Mouse (Mus musculus): ENCODE results near the gene Otud7a. TPM values are rescaled to one million over a fixed set of nuclear protein-coding genes. Genes with fewer than 3 reads are reported as not detected.

Otud7a gene
- not detected for total RNA-seq (2023)

DNA sequence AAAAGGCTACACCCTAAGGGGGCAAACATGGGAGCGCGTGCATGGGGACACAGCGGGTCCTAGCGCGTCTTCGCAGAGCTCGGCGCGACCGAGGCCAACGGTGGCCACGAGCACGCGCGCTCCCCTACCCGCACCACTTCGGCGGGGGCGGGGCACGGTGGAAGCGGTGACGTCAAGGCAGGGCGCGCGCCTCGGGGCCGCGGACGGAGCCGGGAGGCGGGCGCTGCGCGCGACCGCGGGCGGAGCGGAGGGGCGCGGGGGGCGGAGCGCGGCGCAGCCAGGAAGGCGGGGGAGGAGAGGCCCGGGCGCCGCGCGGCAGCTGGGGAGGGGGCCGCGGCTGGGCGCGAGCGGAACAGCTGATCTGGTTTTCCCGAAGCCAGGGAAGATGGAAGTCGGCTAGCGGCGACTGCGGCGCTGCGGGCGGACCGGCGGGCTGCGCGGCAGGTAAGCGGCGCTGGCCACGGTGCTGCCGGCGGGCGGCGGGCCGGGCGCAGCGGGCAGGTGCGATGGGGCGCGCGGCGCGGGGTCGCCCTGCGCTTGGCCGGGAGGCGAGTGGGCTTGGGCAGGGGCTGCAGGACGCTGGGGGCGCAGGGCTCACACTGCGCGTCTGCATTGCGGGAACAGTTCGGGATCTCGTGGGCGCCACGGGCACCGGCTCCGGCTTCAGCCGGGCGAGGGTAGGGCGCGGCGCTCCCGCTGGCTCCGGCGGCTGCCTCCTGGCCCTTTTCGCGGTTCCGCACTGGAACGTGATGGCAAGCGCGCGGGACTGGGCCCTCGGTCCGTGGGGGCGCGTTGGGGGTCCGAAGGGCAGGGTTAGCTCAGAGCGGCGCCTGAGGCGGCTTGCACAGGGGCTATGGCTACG is at the start of gene Otud7a:
Gene Otud7a (plus strand): TSS at position 268 of the 862 bp plus-strand sequence.

Other genes with a start within 250 kb of the Otud7a start
- not detected for gene Chrna7, start 232.2 kb upstream of the Otud7a start, total RNA-seq (2023)

All from CD4-positive naive resting alpha-beta T cell, adult 76 days (primary cell).